Mouse (Mus musculus) intestine, embryonic 14.5 days (tissue): ENCODE results near the gene Ell. TPM values are rescaled to one million over a fixed set of nuclear protein-coding genes. Genes with fewer than 3 reads are reported as not detected.

Experiments
- ATAC-seq: fragments of 200-750 bp; cut with Nextera tagmentation; replicated peaks from 2 replicates; pipeline ENCODE4 v1.8.0; 2017; ENCODE audit warnings: low read depth, moderate number of reproducible peaks, moderate TSS enrichment, moderate library complexity; ENCODE audit not compliant: low FRiP score, low TSS enrichment
- DNase-seq: peaks from one replicate; pipeline ENCODE4 v3.0.0-alpha.2; 2018; ENCODE audit warnings: low spot score
- H3K27ac ChIP-seq: fragments of 300-500 bp; sonication (generic); 2 replicates; pipeline ENCODE4 v1.5.1; 2014; ENCODE audit warnings: low read depth, mild to moderate bottlenecking, control low read depth
- H3K27me3 ChIP-seq: fragments of 300-500 bp; sonication (generic); replicated peaks from 2 replicates; pipeline ENCODE4 v1.6.1; 2014; ENCODE audit warnings: low read length, control low read depth; ENCODE audit not compliant: control insufficient read depth, insufficient read depth
- H3K36me3 ChIP-seq: fragments of 300-500 bp; sonication (generic); 2 replicates; pipeline ENCODE4 v1.6.1; 2014; ENCODE audit warnings: low read length, control low read depth; ENCODE audit not compliant: control insufficient read depth, insufficient read depth
- H3K4me1 ChIP-seq: fragments of 300-500 bp; sonication (generic); replicated peaks from 2 replicates; pipeline ENCODE4 v1.6.1; 2014; ENCODE audit warnings: low read length, control low read depth, mixed read lengths; ENCODE audit not compliant: control insufficient read depth, insufficient read depth
- H3K4me2 ChIP-seq: fragments of 300-500 bp; sonication (generic); 2 replicates; pipeline ENCODE4 v1.6.1; 2014; ENCODE audit warnings: low read length
- H3K4me3 ChIP-seq: fragments of 300-500 bp; sonication (generic); 2 replicates; pipeline ENCODE4 v1.5.1; 2014; ENCODE audit warnings: low read depth, low read length, control low read depth, mixed read lengths
- H3K9ac ChIP-seq: fragments of 300-500 bp; sonication (generic); 2 replicates; pipeline ENCODE4 v1.6.1; 2014; ENCODE audit warnings: mild to moderate bottlenecking, low read length
- H3K9me3 ChIP-seq: fragments of 300-500 bp; sonication (generic); 2 replicates; pipeline ENCODE4 v1.6.1; 2016; ENCODE audit warnings: low read length, control low read depth; ENCODE audit not compliant: control insufficient read depth
- WGBS: fragments of 180-500 bp; shearing (Covaris S2); extraction: QIAGEN DNeasy Blood & Tissue Kit; methylation state at CpG from one replicate; pipeline ENCODE4 v1.1.7; 2014; 5-methylcytosine and 5-hydroxymethylcytosine counted together
- polyA plus RNA-seq: library from polyadenylated mRNA; unstranded; fragments of >200 nt; fragmentation: Nextera tagmentation; extraction: Ambion mirVana; gene quantifications from 2 replicates; pipeline ENCODE4 v1.2.1, GENCODE M21; 2014

Gene Ell
- polyA plus RNA-seq, 1 experiment from 2014 or later = 16.6 TPM

DNA sequence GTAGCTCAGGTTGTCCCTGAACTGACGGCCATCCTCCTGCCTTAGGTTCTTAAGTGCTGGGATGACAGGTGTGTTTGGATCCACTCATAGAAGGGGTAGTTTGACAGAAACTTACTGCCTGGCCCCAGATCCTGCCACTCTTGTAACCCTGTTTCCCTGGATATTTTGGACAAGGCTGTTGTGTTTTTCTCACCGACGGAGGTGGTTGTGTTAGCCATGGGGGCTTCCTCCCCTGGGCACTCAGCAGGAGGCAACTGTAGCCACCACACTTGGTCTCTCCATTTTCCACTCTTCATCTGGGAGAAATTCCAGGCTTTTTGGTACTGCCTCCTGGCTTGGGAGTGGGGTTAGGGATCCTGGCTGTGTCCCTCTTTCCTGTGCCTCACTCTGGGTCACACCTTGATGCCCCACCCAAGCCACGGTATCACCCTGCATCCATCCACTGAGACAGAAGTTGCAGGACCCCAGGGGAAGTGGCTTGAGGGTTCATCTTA is 803 bp downstream of the Ell start:
- no peaks in the 10 kb centered on the region for H3K27me3 ChIP-seq
- DNase-seq = no peak
- peaks cover 21% of the 10 kb centered on the region for H3K36me3 ChIP-seq
- H3K4me1 ChIP-seq = peaks cover 26% of the 10 kb centered on the region
- peak overlapping the region; percentile 84 for H3K9ac ChIP-seq
- 8% methylated on average over 4 of the region's 4 CpGs for WGBS
- peak overlapping the region; percentile 96 for H3K4me2 ChIP-seq
- H3K4me3 ChIP-seq = peak overlapping the region; percentile 79
- ATAC-seq = no peak
- H3K9me3 ChIP-seq = no peaks in the 10 kb centered on the region
- peak overlapping the region; percentile 94; the same call in 1 of the 2 replicates for H3K27ac ChIP-seq

- no peaks in the 10 kb centered on the region for H3K27me3 ChIP-seq
- 44% methylated on average over 7 of the region's 7 CpGs for WGBS
- no peak for DNase-seq
- ATAC-seq = no peak
- no peaks in the 10 kb centered on the region for H3K9me3 ChIP-seq
- peak overlapping the region; percentile 96 for H3K4me2 ChIP-seq
- H3K36me3 ChIP-seq = peaks cover 15% of the 10 kb centered on the region
- H3K4me1 ChIP-seq = peaks cover 26% of the 10 kb centered on the region
- H3K9ac ChIP-seq = peak overlapping the region; percentile 84
- no peak overlapping the region for H3K27ac ChIP-seq
- H3K4me3 ChIP-seq = peak overlapping the region; percentile 79
These were observed 1.3 kb downstream of the Ell start for GRCm38 (mm10) chr8:70540507-70541071.

DNA sequence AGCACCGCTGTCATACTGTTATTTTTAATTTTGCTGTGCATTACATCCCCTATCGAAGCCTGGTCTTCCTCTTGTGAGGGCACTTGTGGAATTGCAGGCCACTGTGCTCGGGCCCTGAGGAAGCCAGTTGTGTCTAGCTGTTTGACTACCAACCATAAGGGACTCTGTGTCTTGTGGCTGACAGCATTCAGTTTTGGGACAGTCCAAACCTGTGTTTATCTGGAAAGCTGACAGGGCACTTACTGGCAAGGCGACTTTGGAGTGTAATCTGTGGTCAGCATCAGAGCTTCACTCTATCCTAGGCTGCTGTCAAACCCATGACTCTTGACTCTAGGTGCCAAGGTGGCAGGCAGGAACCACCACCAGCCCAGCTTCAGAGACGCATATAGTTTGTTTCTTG is 1.8 kb downstream of the Ell start:
- 83% methylated on average over 5 of the region's 5 CpGs for WGBS
- Histone ChIP-seq H3K9me3 (no peaks in the 10 kb centered on the region), H3K4me2 (peak overlapping the region; percentile 96), H3K4me1 (peaks cover 26% of the 10 kb centered on the region), H3K27me3 (no peaks in the 10 kb centered on the region), H3K9ac (peak overlapping the region; percentile 84), H3K27ac (no peak overlapping the region), H3K4me3 (peak overlapping the region; percentile 79; the same call in 1 of the 2 replicates), H3K36me3 (peaks cover 10% of the 10 kb centered on the region)
- DNase-seq (no peak), ATAC-seq (no peak)

DNA sequence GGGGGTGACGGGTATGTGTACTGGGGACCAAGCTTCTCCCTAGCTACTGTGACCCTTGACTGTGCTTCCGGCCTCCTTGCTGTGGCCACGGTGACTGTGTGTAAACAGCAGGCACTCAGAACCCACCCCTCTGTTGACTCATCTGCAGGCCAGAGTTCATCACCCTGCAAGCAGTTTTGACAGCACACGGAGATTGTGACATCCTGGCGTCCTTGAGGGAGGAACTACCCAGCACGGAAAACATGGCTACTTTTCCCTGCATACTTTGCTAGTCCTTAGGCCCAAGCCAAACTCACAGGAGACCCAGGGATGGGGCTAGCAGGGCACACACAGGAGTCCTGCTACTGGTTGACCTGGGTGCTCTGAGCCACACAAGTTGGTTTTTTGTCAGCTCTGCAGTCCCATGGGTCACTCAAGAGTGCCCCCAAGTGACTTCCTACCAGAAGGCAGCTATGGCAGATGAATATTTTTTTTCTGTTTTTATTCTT is 5.0 kb downstream of the Ell start:
- ATAC-seq (no peak), DNase-seq (no peak)
- no peak overlapping the region for H3K27ac ChIP-seq
- no peak overlapping the region for H3K4me2 ChIP-seq
- no peak overlapping the region for H3K9ac ChIP-seq
- H3K4me3 ChIP-seq = no peak overlapping the region
- no peaks in the 10 kb centered on the region for H3K9me3 ChIP-seq
- WGBS = 53% methylated on average over 6 of the region's 6 CpGs
- peaks cover 26% of the 10 kb centered on the region for H3K4me1 ChIP-seq
- H3K36me3 ChIP-seq = no peaks in the 10 kb centered on the region
- H3K27me3 ChIP-seq = no peaks in the 10 kb centered on the region

GRCm38 (mm10) chr8:70546412-70546811 is 7.2 kb downstream of the Ell start:
- no peak for ATAC-seq
- no peaks in the 10 kb centered on the region for H3K27me3 ChIP-seq
- no peaks in the 10 kb centered on the region for H3K36me3 ChIP-seq
- DNase-seq = no peak
- 83% methylated on average over 4 of the region's 4 CpGs for WGBS
- H3K9ac ChIP-seq = no peak overlapping the region
- H3K9me3 ChIP-seq = no peaks in the 10 kb centered on the region
- H3K4me2 ChIP-seq = no peak overlapping the region
- H3K27ac ChIP-seq = no peak overlapping the region
- no peak overlapping the region for H3K4me3 ChIP-seq
- H3K4me1 ChIP-seq = peaks cover 12% of the 10 kb centered on the region

DNA sequence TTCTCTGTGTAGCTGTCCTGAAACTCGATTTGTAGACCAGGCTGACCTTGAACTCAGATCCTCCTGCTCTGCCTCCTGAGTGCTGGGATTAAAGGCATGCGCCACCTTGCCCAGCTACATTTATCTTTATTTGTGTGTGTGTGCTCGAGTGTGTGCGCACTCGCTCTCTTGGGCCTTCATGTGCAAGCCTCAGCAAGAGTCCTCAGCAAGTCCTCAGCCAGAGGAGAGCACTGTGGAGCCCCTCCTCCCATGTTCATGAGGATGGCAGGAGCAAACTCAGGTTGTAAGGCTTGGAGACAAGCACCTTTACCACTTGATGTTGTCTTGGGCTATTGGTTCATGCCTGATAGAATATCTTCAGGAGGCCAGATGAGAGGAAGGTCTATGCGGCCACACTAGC is 8.5 kb downstream of the Ell start:
- WGBS = 89% methylated on average over 6 of the region's 6 CpGs
- no peak for DNase-seq
- H3K9ac ChIP-seq = no peak overlapping the region
- no peak overlapping the region for H3K27ac ChIP-seq
- ATAC-seq = no peak
- no peaks in the 10 kb centered on the region for H3K36me3 ChIP-seq
- no peak overlapping the region for H3K4me2 ChIP-seq
- H3K9me3 ChIP-seq = no peaks in the 10 kb centered on the region
- H3K27me3 ChIP-seq = no peaks in the 10 kb centered on the region
- H3K4me3 ChIP-seq = no peak overlapping the region
- peaks cover 13% of the 10 kb centered on the region for H3K4me1 ChIP-seq

DNA sequence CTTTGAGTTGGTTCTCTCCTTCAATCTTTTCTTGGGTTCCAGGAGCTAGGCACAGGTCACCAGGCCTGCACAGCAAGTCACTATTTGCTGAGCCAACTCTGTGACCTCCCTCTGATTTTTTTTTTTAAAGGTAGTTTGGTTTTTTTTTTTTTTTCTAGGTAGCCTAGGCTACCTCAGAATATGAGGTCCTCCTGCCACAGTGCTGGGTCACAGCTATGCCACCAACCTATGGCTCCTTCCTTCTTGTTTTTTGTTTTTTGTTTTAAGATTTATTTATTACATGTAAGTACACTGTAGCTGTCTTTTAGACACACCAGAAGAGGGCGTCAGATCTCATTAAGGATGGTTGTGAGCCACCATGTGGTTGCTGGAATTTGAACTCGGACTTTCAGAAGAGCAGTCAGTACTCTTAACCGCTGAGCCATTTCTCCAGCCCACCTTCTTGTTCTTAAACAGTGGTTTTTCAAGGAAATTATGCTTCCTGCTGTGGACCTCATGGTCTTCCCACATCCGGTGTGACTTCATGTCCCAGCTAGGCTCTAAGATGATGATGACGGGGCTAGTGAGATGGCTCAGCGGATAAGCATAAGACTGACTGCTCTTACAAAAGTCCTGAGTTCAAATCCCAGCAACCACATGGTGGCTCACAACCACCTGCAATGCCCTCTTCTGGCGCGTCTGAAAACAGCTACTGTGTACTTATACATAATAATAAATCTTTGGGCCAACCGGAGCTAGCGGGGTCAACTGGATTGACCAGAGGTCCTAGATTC is 10.3 kb downstream of the Ell start:
- Histone ChIP-seq H3K9me3 (no peaks in the 10 kb centered on the region), H3K27ac (no peak overlapping the region), H3K4me3 (no peak overlapping the region), H3K36me3 (no peaks in the 10 kb centered on the region), H3K4me2 (no peak overlapping the region), H3K4me1 (peaks cover 18% of the 10 kb centered on the region), H3K27me3 (no peaks in the 10 kb centered on the region), H3K9ac (no peak overlapping the region)
- 92% methylated on average over 10 of the region's 10 CpGs for WGBS
- ATAC-seq (no peak), DNase-seq (no peak)

GRCm38 (mm10) chr8:70551558-70552161 is 12.4 kb downstream of the Ell start:
- DNase-seq = no peak
- H3K4me3 ChIP-seq = no peak overlapping the region
- no peaks in the 10 kb centered on the region for H3K27me3 ChIP-seq
- no peaks in the 10 kb centered on the region for H3K36me3 ChIP-seq
- H3K9me3 ChIP-seq = no peaks in the 10 kb centered on the region
- peaks cover 18% of the 10 kb centered on the region for H3K4me1 ChIP-seq
- WGBS = 61% methylated on average over 3 of the region's 3 CpGs
- H3K9ac ChIP-seq = no peak overlapping the region
- H3K4me2 ChIP-seq = no peak overlapping the region
- no peak overlapping the region for H3K27ac ChIP-seq
- no peak for ATAC-seq
